7 mouse cellular contexts compared by ENCODE assay signal in genomic region chr10:85103085-85103885, GRCm38 (mm10). TPM values are rescaled to one million over a fixed set of nuclear protein-coding genes. Genes with fewer than 3 reads are reported as not detected.
DNase-seq lines count a peak whose midpoint lies in the region; ATAC-seq and TF ChIP-seq lines count a peak whose summit lies in the region.

No protein-coding gene starts in this region.

- H3K4me2 ChIP-seq in forebrain, embryonic 12.5 days = peak overlapping the region; percentile 72

- H3K27ac ChIP-seq in forebrain, embryonic 12.5 days = peak overlapping the region; percentile 88

- no peaks in the 10 kb centered on the region for H3K36me3 ChIP-seq in forebrain, embryonic 12.5 days (replicated peaks)

- no peaks in the 10 kb centered on the region for H3K9me3 ChIP-seq in forebrain, embryonic 12.5 days

- peaks cover 16% of the 10 kb centered on the region for H3K4me1 ChIP-seq in forebrain, embryonic 12.5 days

- POLR2A ChIA-PET in Patski (lab: Charles Lee) = no interaction called here

- H3K27me3 ChIP-seq in Patski = no peaks in the 10 kb centered on the region
- no peaks in the 10 kb centered on the region for H3K27me3 ChIP-seq in forebrain, embryonic 12.5 days

- in situ Hi-C loops in Patski (cut with MboI; ENCODE audit: low pct_unique_long_range_greater_than_20kb) = no loop called here

- peak overlapping the region; percentile 94 for H3K9ac ChIP-seq in forebrain, embryonic 12.5 days

- no peak for DNase-seq in Patski (ENCODE audit: low read depth, low spot score)
- peak; percentile 36 for DNase-seq in heart, postnatal 4 days
- DNase-seq in left cerebral cortex, postnatal 25 days (ENCODE audit: low spot score in 2 of 2) = peak; percentile 19 to 30
- peak; percentile 11 for DNase-seq in right cerebral cortex, postnatal 14 days

- CTCF ChIA-PET in Patski (lab: Charles Lee) = interaction anchor here (1.0 kb wide), 1 partner anchor 17 kb away, joined by 3 read pairs; no protein-coding TSS in a partner anchor

- under 1% methylated on average over 34 of the region's 34 CpGs for WGBS in forebrain, embryonic 12.5 days

- TF ChIP-seq CTCF in Patski (IDR thresholded peaks at IDR 0.05) = no peak

- peak overlapping the region; percentile 94 for H3K4me3 ChIP-seq in forebrain, embryonic 12.5 days (replicated peaks)

- ATAC-seq in Patski = peak; percentile 48
- peak; percentile 34; the same call in 1 of the 2 replicates for ATAC-seq in cerebellum, adult (ENCODE audit: insufficient number of reproducible peaks, low FRiP score, low TSS enrichment)
- peak; percentile 7; the same call in 1 of the 2 replicates for ATAC-seq in forebrain, embryonic 12.5 days (ENCODE audit: low FRiP score)
- peak; percentile 20 for ATAC-seq in megakaryocyte progenitor cell, adult 5-6 weeks (replicated peaks; ENCODE audit: poor library complexity)

- intact Hi-C loops in left cerebral cortex, postnatal 25 days (cut with DNase I) = no loop called here

RNA-seq across cellular contexts. Expression of gene Tmem263, which starts 0.9 kb away (rescaled TPM):
- polyA plus RNA-seq in Patski (2021) = 26.5 TPM
- 60.6 and 61.6 TPM in 2 replicates for polyA plus RNA-seq in forebrain, embryonic 12.5 days (2016; fragmentation: Nextera tagmentation; extraction: Ambion mirVana)
- total RNA-seq in heart, postnatal 4 days (2021) = 10 to 100 TPM; 33.1 to 33.4 TPM
- total RNA-seq in left cerebral cortex, postnatal 25 days (2021) = 10 to 100 TPM; 39.7 to 40.6 TPM
- 23.9 and 25.8 TPM in 2 replicates for total RNA-seq in megakaryocyte progenitor cell, adult 5-6 weeks (2015)
- total RNA-seq in megakaryocyte progenitor cell, adult 5-6 weeks (2017) = 21.0 and 22.3 TPM in 2 replicates

RNA-seq across cellular contexts. Expression of gene Fhl4, which starts 1.0 kb away (rescaled TPM):
- 4.7 TPM for polyA plus RNA-seq in Patski (2021)
- polyA plus RNA-seq in forebrain, embryonic 12.5 days (2016; fragmentation: Nextera tagmentation; extraction: Ambion mirVana) = 1.3 and 2.0 TPM in 2 replicates
- 1 to 10 TPM in 1 of 2 experiments, under 1 TPM in 1; 0.79 to 1.1 TPM for total RNA-seq in heart, postnatal 4 days (2021)
- total RNA-seq in left cerebral cortex, postnatal 25 days (2021) = 1 to 10 TPM in 1 of 2 experiments, under 1 TPM in 1; 0.55 to 1.3 TPM
- total RNA-seq in megakaryocyte progenitor cell, adult 5-6 weeks (2015) = 0.10 and 0.29 TPM in 2 replicates
- 1.4 TPM in 1 of 2 replicates, not detected in the other for total RNA-seq in megakaryocyte progenitor cell, adult 5-6 weeks (2017)

RNA-seq across cellular contexts. Expression of gene Mterf2, which starts 24.5 kb away (rescaled TPM):
- polyA plus RNA-seq in Patski (2021) = 12.3 TPM
- polyA plus RNA-seq in forebrain, embryonic 12.5 days (2016; fragmentation: Nextera tagmentation; extraction: Ambion mirVana) = 26.1 and 30.0 TPM in 2 replicates
- 1 to 10 TPM; 7.2 to 9.0 TPM for total RNA-seq in heart, postnatal 4 days (2021)
- 10 to 100 TPM; 14.8 to 17.3 TPM for total RNA-seq in left cerebral cortex, postnatal 25 days (2021)
- 2.8 and 3.5 TPM in 2 replicates for total RNA-seq in megakaryocyte progenitor cell, adult 5-6 weeks (2015)
- total RNA-seq in megakaryocyte progenitor cell, adult 5-6 weeks (2017) = 4.7 and 6.5 TPM in 2 replicates
